Mouse (Mus musculus): ENCODE data around the gene Gm10487. TPM values are rescaled to one million over a fixed set of nuclear protein-coding genes. Genes with fewer than 3 reads are reported as not detected.
"Not testable (repeated sequence)": the region's sequence is repeated elsewhere in the genome, so short reads cannot be mapped to it uniquely, and the experiment has no call there.

The Gm10487 gene
- total RNA-seq (2015; ENCODE audit: low replicate concordance) (not detected in 2 replicates), total RNA-seq (2017; ENCODE audit: low replicate concordance) (not detected in 2 replicates)

- not testable (repeated sequence) for ATAC-seq (replicated peaks; ENCODE audit: low FRiP score, poor library complexity, severe bottlenecking)
Measured at GRCm38 (mm10) chrX:30843369-30843768, at the start of gene Gm10487. Gene Gm10487 (minus strand): TSS chrX:30843469.

Data from erythroid progenitor cell, adult 5-6 weeks (primary cell).